Mouse (Mus musculus): Measurements from ENCODE around the gene Gtf2i.

The Gtf2i gene

GRCm38 (mm10) chr5:134321699-134322098 is 7.1 kb upstream of the Gtf2i start:
- DNase-seq = no peak

- DNase-seq = no peak
Observed at GRCm38 (mm10) chr5:134318903-134319302, 4.3 kb upstream of the Gtf2i start.

GRCm38 (mm10) chr5:134316721-134317120 is 2.2 kb upstream of the Gtf2i start:
- DNase-seq = peak in 1 of 2 experiments; percentile 47

- DNase-seq = peak; percentile 52 to 60
Observed at GRCm38 (mm10) chr5:134315623-134316350, 1.2 kb upstream of the Gtf2i start.

- DNase-seq = peak in 1 of 2 experiments; percentile 77
Observed at GRCm38 (mm10) chr5:134314068-134314674, 389 bp downstream of the Gtf2i start.

GRCm38 (mm10) chr5:134313451-134314067 is 1.0 kb downstream of the Gtf2i start:
- peak; percentile 98 for DNase-seq

GRCm38 (mm10) chr5:134312691-134313450 is 1.7 kb downstream of the Gtf2i start:
- DNase-seq = peak in 1 of 2 experiments; percentile 29

GRCm38 (mm10) chr5:134311894-134312411 is 2.6 kb downstream of the Gtf2i start:
- no peak for DNase-seq

GRCm38 (mm10) chr5:134310201-134310600 is 4.4 kb downstream of the Gtf2i start:
- no peak for DNase-seq

- no peak for DNase-seq
Observed at GRCm38 (mm10) chr5:134309345-134309744, 5.2 kb downstream of the Gtf2i start.

GRCm38 (mm10) chr5:134304639-134305038 is 9.9 kb downstream of the Gtf2i start:
- no peak for DNase-seq

GRCm38 (mm10) chr5:134295277-134296050 is 19.1 kb downstream of the Gtf2i start:
- DNase-seq = peak in 1 of 2 experiments; percentile 17

GRCm38 (mm10) chr5:134294606-134295005 is 20.0 kb downstream of the Gtf2i start:
- no peak for DNase-seq

- peak in 1 of 2 experiments; percentile 22 for DNase-seq
Observed at GRCm38 (mm10) chr5:134291096-134291495, 23.5 kb downstream of the Gtf2i start.

GRCm38 (mm10) chr5:134289935-134290560 is 24.5 kb downstream of the Gtf2i start:
- DNase-seq = no peak

GRCm38 (mm10) chr5:134288071-134288470 is 26.5 kb downstream of the Gtf2i start:
- DNase-seq = no peak

- no peak for DNase-seq
Observed at GRCm38 (mm10) chr5:134284921-134285320, 29.6 kb downstream of the Gtf2i start.

- DNase-seq = no peak
Observed at GRCm38 (mm10) chr5:134282603-134283002, 32.0 kb downstream of the Gtf2i start.

- DNase-seq = no peak
Observed at GRCm38 (mm10) chr5:134282076-134282475, 32.5 kb downstream of the Gtf2i start.

- DNase-seq = no peak
Observed at GRCm38 (mm10) chr5:134279371-134279770, 35.2 kb downstream of the Gtf2i start.

- no peak for DNase-seq
Observed at GRCm38 (mm10) chr5:134277109-134277508, 37.5 kb downstream of the Gtf2i start.

GRCm38 (mm10) chr5:134275556-134275955 is 39.0 kb downstream of the Gtf2i start:
- DNase-seq = no peak
